Mouse (Mus musculus) liver, postnatal 0 days (tissue): Measurements from ENCODE around the gene Sh2b1.

Experiments used
- CTCF ChIP-seq: sonication (generic); IDR thresholded peaks from 2 replicates; pipeline ENCODE4 v1.5.1; 2016; ENCODE audit warnings: antibody characterized with exemption, low read depth
- EP300 ChIP-seq: IDR thresholded peaks from 2 replicates; pipeline ENCODE4 v1.6.1; 2016; ENCODE audit warnings: antibody characterized with exemption, low read depth, mild to moderate bottlenecking

GRCm38 (mm10) chr7:126430167-126430566, 45.1 kb downstream of the Sh2b1 start:
- TF ChIP-seq CTCF, result no peak
- TF ChIP-seq EP300, result no peak
